Mouse (Mus musculus) T-helper 2 cell (primary cell): ENCODE results near the gene Tlr2.

Experiments
- in situ Hi-C: fragments of 300-600 bp; cut with MboI, MseI; formaldehyde crosslinking; loops from one replicate; pipeline ENCODE4 v1.15.1; 2025; ENCODE audit warnings: high pct_unique_total_duplicates

The Tlr2 gene

DNA sequence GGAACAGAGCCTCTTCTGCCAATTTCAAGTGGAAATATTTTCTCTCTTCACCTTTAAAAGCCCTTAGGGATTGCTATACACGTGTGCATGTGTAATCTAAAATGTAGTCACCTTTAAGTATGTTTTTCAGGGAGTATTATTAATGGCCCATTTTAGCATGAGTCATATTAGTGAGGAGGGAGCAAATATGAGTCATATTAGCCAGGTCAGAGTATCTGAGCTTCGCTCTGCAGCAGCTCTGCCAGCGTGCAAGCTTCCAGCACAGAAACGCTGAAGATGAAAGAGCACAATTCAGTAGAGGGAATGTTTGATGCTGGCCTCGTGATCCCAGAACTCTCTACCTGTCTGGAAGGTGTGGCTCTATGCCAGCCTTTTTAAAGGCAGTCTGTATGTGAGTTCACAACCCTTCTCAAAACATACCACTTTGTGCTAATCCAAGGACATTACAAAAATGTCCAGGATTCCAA lies 13.4 kb downstream of the Tlr2 start:
- in situ Hi-C loops = no loop called here

DNA sequence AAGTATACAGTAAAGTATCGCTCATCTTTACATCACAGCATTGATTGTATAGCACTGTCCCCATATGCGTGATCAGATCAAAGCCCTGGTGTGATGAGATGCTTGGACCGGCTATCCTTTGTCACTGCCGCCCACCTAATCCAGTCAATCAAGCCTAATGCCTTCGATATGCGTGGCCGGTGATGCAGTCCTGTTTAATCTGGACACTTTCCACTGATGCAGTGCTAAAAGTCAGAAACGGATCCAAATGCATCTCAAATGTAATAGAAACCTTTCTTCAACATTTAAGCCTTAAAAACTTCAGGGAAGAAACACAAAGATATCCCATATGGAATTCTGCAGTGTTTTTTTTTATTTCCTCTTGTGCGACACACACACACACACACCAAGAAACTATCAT lies 13.9 kb downstream of the Tlr2 start:
- in situ Hi-C loops = no loop called here

DNA sequence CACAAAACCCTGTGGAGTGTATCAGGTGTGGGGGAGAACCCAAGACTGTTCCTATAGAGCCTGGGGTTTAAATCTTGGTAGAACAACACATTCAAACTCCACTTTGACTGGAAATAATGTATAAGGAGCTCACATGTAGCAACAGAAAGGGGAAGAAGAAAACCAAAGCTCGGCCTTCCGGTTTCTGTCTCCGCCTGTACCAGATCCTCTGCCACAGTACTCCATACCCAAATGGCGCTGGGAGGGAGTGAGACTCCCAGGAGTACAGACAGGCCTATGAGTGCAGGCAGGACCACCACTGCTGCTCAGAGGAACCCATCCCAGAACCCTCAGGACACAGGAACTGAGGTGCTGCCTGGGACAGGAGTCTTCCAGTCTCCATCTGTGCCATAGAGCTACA lies 17.8 kb downstream of the Tlr2 start:
- in situ Hi-C loops = no loop called here

DNA sequence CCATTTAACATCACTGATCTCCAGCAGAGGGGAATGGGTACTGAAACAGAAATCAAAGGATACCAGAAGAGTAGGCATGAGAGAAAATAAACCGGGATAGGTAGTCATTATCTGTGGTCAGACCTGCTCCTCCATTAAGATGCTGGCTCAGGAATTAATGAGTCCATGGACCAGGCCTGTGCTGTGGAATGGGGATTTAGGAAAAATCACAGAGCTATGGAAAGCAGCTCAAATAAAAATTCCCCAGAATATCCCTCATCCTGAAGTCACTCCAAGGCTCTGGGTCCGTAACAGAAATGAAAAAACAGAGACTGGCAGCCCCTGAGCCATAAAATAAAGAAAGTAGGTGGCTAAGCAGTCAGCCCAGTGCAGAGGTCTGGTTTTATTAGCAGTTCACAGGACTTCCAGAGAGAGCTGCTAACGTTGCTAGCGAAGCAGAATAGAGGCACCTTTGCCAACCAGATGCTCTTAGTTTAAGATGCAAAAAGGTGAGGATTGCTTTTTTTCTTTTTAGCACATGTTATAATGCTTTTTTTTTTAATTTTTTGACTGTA lies 25.1 kb downstream of the Tlr2 start:
- in situ Hi-C loops = no loop called here

DNA sequence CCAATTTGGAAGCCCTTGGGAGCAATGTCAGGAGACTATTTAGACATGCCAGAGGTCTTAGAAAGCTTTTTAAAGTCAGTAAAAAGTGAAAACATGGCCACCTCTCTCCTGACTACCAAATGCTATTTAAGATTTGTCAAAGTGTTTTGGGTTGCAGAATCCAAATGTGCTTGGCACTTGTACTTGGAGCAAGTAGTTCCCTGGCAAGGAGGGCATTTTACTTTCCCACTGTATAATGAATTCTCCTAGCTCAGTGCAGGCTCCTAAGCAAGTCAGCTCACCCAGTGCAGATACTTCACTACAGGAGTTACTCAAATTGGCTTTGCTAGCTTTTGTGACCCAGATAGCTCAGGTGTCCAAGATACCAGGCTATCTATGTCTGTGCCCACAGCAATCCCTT lies 28.7 kb downstream of the Tlr2 start:
- in situ Hi-C loops = no loop called here

DNA sequence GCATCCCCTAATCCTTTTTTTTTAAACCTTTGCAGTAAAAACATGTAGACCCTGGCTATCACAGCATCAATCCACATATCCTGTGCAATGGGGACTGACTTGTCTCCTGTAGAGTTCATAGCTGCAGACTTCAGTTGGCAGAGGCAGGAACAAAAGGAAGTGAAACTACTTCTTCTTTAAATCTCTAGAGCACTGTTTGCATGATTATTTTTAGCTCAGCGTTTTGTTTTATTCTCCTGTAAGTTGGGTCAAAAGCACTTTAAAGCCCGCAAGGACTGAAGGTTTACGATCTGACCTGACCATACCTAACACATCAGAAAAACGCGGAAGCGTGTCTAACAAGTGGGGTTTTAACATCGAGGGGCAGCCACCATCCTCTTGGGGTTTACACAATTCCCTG lies 29.6 kb downstream of the Tlr2 start:
- in situ Hi-C loops = no loop called here

DNA sequence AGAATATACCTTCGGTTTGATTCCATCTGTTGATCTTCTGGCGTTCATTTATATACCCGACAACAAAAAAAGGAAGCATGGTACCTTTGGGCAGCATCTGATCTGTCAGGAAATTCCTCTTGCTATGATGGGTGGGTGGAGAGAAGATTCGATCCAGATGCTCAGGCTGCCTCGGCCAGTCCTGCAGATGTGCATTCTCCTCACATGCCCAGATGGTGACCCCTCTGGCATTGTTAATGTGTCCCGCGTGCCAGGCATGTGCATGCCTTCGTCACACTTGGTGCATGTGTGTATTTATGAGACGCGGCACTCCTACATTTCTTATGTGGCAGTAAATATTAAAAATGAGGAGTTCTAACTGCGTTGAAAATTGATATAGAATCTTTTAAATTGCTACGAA lies 33.1 kb downstream of the Tlr2 start:
- in situ Hi-C loops = no loop called here

DNA sequence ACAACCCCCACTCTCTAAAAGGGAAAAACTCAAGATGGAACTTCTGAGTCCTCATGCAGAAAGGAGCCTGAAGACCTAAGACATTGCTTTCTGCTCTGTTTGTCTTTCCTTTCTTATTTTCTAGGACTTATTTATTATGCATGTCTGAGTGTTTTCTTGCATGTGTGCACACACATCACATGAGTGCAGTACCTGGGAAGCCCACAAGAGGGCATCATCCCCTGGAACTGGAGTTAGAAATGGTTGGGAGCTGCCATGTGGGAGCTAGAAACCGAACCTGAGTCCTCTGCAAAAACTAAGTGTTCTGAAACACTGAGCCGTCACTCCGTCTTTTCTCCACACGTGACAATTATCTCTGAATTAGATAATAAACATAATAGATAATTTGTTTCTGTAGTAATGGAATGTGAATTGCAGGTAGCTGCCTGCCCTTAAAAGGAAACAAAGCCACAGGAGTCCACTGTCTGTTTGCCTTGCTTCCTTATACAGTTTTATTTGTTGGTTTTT lies 39.9 kb downstream of the Tlr2 start:
- in situ Hi-C loops = no loop called here

DNA sequence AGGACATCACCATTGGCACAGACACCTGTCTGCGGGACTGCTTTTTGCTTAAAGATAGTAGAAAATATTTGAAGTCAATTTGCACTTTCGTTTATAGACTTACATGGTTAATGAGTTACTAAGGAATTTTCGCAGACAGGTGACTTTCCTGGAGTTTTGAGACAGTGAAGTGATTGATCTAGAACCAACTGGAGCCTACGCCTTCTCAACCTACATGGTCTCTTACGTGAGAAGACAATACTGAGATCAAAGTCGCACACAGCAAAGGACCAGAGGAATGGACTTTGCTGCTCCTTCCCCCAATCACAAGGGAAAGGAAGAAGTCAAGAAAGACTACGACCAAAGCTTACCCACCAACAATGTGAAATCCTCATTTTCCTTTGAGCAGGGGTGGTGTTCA lies 42.1 kb downstream of the Tlr2 start:
- in situ Hi-C loops = no loop called here

DNA sequence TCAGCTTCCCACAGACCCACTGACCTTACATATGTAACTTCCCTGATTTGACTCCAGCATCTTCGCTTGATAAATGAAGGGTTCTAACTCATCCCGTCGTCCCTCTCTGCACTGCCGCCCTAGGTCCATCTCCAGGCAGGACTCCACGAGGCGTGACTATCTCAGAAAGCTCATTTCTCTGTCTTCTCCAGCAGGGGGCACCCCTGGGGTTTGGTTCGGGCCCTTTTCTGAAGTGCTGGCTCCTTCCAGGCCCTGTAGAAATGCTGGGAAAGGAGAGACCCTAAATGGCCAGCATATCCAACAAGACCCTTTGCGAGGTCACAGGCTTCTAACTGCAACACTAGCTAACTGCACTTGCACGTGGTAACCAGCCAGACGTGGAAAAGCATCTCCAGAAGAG lies 43.7 kb downstream of the Tlr2 start:
- in situ Hi-C loops = no loop called here

DNA sequence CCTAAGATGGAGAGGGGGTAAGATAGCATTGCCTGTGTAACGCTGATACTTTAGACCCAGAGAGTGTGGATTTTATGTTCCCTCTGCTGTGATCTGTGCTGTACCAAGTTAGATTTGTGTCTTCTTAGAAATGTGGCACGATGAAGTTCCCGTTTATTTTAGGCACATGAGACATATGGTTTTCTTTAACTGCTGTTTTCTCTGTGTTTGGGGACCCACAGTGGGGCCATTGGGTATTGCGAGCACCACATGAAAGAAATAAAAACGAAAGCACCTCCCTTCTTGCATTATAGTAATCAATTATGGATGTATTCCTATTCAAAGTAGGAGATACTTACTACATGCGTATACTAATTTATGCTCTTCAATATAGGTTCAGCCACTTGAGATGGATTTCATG lies 44.5 kb downstream of the Tlr2 start:
- in situ Hi-C loops = no loop called here

DNA sequence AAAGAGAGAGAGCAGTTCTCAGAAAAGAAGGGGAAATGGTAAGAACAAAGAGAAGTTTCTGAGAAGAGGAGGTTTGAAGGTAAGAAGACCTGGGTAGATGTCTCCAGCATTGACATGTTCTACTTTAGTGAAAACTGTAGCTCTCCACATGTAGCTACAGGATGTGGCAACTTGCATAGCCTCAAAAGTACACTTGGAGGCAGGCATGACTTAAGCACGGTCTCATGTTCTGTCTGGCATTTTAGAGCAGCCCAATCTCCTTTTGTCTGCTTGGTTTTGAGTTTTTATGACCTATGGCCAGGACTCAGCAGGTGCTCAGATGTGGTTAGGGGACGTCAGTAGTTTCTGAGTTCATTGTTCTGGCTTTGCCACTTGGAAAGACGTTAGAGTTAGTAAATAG lies 50.1 kb downstream of the Tlr2 start:
- in situ Hi-C loops = no loop called here

DNA sequence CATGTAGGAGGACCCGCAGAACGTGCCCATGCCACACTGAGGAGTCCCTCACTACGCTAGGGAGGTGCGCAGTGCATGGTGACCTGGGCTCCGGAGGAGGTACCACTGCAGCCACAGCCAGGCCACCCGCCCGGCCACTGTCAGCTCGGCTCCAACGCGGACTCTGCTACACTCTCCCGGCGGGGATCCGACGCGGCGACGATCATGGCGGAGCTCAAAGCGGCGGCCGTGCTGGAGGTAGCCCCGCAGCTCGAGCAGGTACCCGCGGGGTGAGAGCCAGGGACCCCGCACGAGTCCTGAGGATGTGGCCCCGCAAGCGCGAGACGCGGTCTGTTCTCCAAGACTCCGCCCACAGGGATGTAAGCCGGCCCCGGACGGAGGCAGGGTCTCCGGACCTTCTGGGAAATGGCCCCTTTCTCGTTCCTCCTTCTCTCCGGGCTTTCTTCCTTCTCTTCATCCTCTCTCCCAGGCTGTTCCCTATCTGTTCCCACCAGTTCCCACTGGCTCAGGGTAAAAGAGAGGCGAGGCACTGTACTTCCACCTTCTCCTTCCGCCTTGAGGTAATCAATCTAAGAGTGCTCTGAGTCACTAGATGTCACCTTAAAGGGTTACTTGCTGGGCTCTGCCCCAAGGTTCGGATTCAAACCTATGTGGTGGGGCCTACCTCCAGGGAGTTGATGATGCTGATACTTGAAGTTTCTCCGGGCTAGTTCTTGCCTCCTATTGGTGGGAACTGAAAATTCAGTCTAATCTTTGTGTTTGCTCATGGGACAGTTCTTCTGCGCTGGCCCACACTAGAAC lies 51.7 kb downstream of the Tlr2 start:
- in situ Hi-C loops = no loop called here

DNA sequence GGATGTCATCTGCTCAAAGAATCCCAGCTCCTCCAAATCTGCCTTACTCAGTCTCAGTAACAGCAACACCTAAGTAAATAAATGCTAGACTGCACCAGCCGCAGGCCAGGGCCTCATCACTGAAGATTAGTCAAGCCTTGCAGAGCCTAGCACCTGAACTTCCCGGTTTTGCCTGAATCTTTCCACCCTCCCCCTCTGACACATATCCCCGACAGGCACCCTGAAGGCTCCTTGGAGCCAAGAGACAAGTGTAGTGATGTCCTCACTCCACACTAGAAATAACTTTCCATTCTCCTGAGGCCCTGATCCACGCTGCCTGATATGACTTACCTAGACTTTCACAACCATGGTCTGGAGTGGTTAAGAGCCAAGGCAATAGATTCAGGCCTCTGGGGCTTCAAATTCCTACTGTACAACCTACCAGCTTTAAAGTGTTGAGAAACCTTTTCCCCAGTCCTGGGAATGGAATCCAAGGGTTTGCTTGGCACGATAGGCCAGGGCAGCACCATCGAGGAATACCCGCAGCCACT lies 53.7 kb downstream of the Tlr2 start:
- in situ Hi-C loops = no loop called here

DNA sequence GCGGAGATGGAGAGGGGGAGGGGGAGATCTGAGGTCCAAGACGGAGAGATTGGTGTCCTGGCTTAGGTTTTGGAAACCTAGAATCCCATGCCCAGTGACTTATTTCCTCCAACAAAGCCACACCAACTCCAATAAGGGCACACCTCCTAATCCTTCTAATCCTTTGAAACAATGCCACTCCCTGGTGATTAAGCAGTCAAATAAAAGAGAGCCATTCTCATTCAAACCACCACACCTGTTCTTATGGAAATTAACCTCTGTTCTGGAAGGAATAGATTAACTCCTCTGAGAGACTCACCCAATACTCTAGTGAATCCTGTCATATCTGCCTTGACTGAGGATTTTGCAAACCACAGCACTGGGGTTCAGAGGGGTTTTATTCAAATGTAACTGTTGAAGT lies 54.5 kb downstream of the Tlr2 start:
- in situ Hi-C loops = no loop called here
